Mouse (Mus musculus) myocyte (in vitro differentiated cells): ENCODE measurements around the gene Rbm20.

Source experiments
- CEBPB ChIP-seq: IDR thresholded peaks from 2 replicates; pipeline ENCODE4 v1.6.1; 2011; ENCODE audit warnings: mild to moderate bottlenecking, moderate library complexity; ENCODE audit not compliant: poor library complexity, insufficient read depth, severe bottlenecking
- MAX ChIP-seq: IDR thresholded peaks from one replicate; pipeline ENCODE4 v1.6.1; 2011; ENCODE audit warnings: low read depth, mild to moderate bottlenecking, control low read depth
- POLR2A ChIP-seq: IDR thresholded peaks from one replicate; pipeline ENCODE4 v1.6.1; 2011; ENCODE audit warnings: low read depth, mild to moderate bottlenecking, control low read depth, moderate library complexity; ENCODE audit not compliant: insufficient read length
- POLR2AphosphoS2 ChIP-seq: IDR thresholded peaks from one replicate; pipeline ENCODE4 v1.6.1; 2011; ENCODE audit warnings: low read depth, control low read depth; ENCODE audit not compliant: insufficient read length
- TCF12 ChIP-seq: IDR thresholded peaks from one replicate; pipeline ENCODE4 v1.6.1; 2011; ENCODE audit warnings: mild to moderate bottlenecking, control low read depth; ENCODE audit not compliant: poor library complexity, insufficient read depth, severe bottlenecking
- USF1 ChIP-seq: IDR thresholded peaks from one replicate; pipeline ENCODE4 v1.6.1; 2011; ENCODE audit warnings: low read depth, mild to moderate bottlenecking, control low read depth, moderate library complexity

GRCm38 (mm10) chr19:53841915-53842314, 164.8 kb downstream of the Rbm20 start:
- no peak for TF ChIP-seq POLR2A
- TF ChIP-seq POLR2AphosphoS2, result no peak
- no peak for TF ChIP-seq TCF12
- no peak for TF ChIP-seq CEBPB
- no peak for TF ChIP-seq USF1
- no peak for TF ChIP-seq MAX
